Mouse (Mus musculus): ENCODE measurements around the gene Sept1. TPM values are rescaled to one million over a fixed set of nuclear protein-coding genes. Genes with fewer than 3 reads are reported as not detected.
A peak's percentile ranks its signal among the peaks of the same experiment; 100 is the strongest.

The Sept1 gene
- polyA plus RNA-seq (2012; rRNA removed) (14.9 and 22.2 TPM in 2 replicates), polyA plus RNA-seq (2014; fragmentation: Nextera tagmentation; extraction: Ambion mirVana) (15.3 and 18.6 TPM in 2 replicates)

- peak within 1 kb of the TSS; percentile 79 for H3K4me2 ChIP-seq (replicated peaks; ENCODE audit: low read depth, low read length, severe bottlenecking)
- 0 out of 2 replicates have a peak, but pooled peaks have one; percentile 23 for TF ChIP-seq POLR2A (IDR thresholded peaks at IDR 0.05; ENCODE audit: borderline replicate concordance, extremely low read depth, insufficient read depth, insufficient read length)
- H3K27me3 ChIP-seq (ENCODE audit: control insufficient read depth, insufficient read depth, low read length), result no peaks in the 10 kb centered on the region
- peaks cover 52% of the 10 kb centered on the region for H3K36me3 ChIP-seq (ENCODE audit: control insufficient read depth, insufficient read depth, low read length)
- peak within 1 kb of the TSS; percentile 90 for H3K4me3 ChIP-seq (replicated peaks; ENCODE audit: low read length)
- no peaks in the 10 kb centered on the region for H3K9me3 ChIP-seq (ENCODE audit: control insufficient read depth, low read length)
- peak within 1 kb of the TSS; percentile 96 for H3K27ac ChIP-seq (replicated peaks; ENCODE audit: low read depth, low read length)
- peak within 1 kb of the TSS; percentile 97 for H3K9ac ChIP-seq (ENCODE audit: low read depth, low read length, severe bottlenecking)
- peaks cover 12% of the 10 kb centered on the region for H3K4me1 ChIP-seq (ENCODE audit: control insufficient read depth, insufficient read depth, low read length)
- DNase-seq (ENCODE audit: low spot score) (peak; percentile 84), ATAC-seq (ENCODE audit: low FRiP score, low read depth) (peak; percentile 92)
- WGBS, result under 1% methylated on average over 51 of the region's 64 CpGs
Measured at GRCm38 (mm10) chr7:127232622-127233367, at the start of gene Sept1, which contains the start of gene Zfp553. Sept1 (minus strand) TSS chr7:127233130. Zfp553 (plus strand) TSS chr7:127233061.

DNA sequence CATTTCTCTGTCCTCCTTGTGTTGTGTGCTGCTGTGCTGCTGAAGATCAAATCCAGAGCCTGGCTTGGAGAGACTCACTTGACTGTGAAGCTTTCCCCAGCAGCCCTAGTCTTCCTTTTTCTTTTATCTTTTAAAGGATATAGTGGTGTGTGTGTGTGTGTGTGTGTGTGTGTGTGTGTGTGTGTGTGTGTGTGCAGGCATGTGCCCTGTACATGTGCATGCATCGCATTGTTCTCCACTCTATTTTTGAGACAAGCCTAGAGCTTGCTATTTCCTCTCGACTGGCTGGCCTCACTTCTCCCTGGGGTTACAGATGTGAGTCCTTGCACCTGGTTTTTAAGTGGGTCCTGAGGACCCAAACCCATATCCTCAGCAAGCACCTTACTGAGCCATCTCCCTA is 49.3 kb upstream of the Sept1 start:
- H3K9ac ChIP-seq (ENCODE audit: low read depth, low read length, severe bottlenecking), result no peak overlapping the region
- no peaks in the 10 kb centered on the region for H3K27me3 ChIP-seq (ENCODE audit: control insufficient read depth, insufficient read depth, low read length)
- no peaks in the 10 kb centered on the region for H3K4me1 ChIP-seq (ENCODE audit: control insufficient read depth, insufficient read depth, low read length)
- ATAC-seq (ENCODE audit: low FRiP score, low read depth) (no peak), DNase-seq (ENCODE audit: low spot score) (no peak)
- H3K36me3 ChIP-seq (ENCODE audit: control insufficient read depth, insufficient read depth, low read length), result no peaks in the 10 kb centered on the region
- WGBS, result 81% methylated on average over 2 of the region's 2 CpGs
- no peak overlapping the region for H3K27ac ChIP-seq (replicated peaks; ENCODE audit: low read depth, low read length)
- peaks cover 4% of the 10 kb centered on the region; the same call in 1 of the 2 replicates for H3K9me3 ChIP-seq (ENCODE audit: control insufficient read depth, low read length)
- no peak for TF ChIP-seq POLR2A (IDR thresholded peaks at IDR 0.05; ENCODE audit: borderline replicate concordance, extremely low read depth, insufficient read depth, insufficient read length)
- H3K4me3 ChIP-seq (replicated peaks; ENCODE audit: low read length), result no peak overlapping the region
- no peak overlapping the region for H3K4me2 ChIP-seq (replicated peaks; ENCODE audit: low read depth, low read length, severe bottlenecking)

DNA sequence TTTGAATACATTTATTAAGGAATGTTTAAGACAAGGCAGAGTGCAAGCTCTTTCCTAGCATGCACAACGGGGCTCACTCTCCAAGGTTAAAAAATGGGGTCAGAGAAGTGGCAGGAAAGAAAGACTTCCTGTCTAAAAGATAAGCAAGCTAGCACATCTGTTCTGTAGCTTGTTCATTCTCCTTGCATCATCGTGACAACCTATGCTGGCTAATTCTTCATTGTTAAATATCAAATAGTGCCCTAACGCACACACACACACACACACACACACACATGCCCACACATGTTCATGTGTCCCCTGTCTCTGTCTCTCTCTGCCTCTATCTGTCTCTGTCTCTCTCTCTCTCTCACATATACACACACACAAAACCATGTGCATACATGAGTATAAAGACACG is 48.2 kb upstream of the Sept1 start:
- no peaks in the 10 kb centered on the region for H3K4me1 ChIP-seq (ENCODE audit: control insufficient read depth, insufficient read depth, low read length)
- H3K36me3 ChIP-seq (ENCODE audit: control insufficient read depth, insufficient read depth, low read length), result no peaks in the 10 kb centered on the region
- WGBS, result 71% methylated on average over 4 of the region's 4 CpGs
- no peak overlapping the region for H3K4me2 ChIP-seq (replicated peaks; ENCODE audit: low read depth, low read length, severe bottlenecking)
- TF ChIP-seq POLR2A (IDR thresholded peaks at IDR 0.05; ENCODE audit: borderline replicate concordance, extremely low read depth, insufficient read depth, insufficient read length), result no peak
- no peaks in the 10 kb centered on the region for H3K27me3 ChIP-seq (ENCODE audit: control insufficient read depth, insufficient read depth, low read length)
- H3K9me3 ChIP-seq (ENCODE audit: control insufficient read depth, low read length), result no peaks in the 10 kb centered on the region
- ATAC-seq (ENCODE audit: low FRiP score, low read depth), result no peak
- DNase-seq (ENCODE audit: low spot score), result no peak
- H3K9ac ChIP-seq (ENCODE audit: low read depth, low read length, severe bottlenecking), result no peak overlapping the region
- no peak overlapping the region for H3K4me3 ChIP-seq (replicated peaks; ENCODE audit: low read length)
- no peak overlapping the region for H3K27ac ChIP-seq (replicated peaks; ENCODE audit: low read depth, low read length)

DNA sequence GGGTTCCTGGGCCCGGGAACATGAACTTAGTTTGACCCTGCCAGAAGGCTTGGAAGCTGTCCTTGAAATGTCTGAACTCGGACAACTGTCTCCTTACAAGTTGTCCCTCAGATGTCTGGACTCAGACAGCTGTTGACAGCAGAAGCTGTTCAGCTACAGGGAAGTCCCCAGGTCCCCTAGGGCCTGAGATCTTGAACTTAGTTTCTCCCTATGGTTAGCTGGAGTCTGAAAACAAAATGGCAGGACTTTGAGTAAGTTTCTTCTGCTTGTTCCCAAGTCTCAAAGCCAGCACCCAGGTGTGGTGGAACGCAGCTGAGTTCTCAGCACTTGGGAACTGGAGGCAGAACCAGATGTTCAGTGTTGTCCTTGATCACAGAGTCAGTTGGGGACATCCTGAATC is 47.2 kb upstream of the Sept1 start:
- no peaks in the 10 kb centered on the region for H3K27me3 ChIP-seq (ENCODE audit: control insufficient read depth, insufficient read depth, low read length)
- no peaks in the 10 kb centered on the region for H3K36me3 ChIP-seq (ENCODE audit: control insufficient read depth, insufficient read depth, low read length)
- H3K4me1 ChIP-seq (ENCODE audit: control insufficient read depth, insufficient read depth, low read length), result no peaks in the 10 kb centered on the region
- H3K4me2 ChIP-seq (replicated peaks; ENCODE audit: low read depth, low read length, severe bottlenecking), result no peak overlapping the region
- TF ChIP-seq POLR2A (IDR thresholded peaks at IDR 0.05; ENCODE audit: borderline replicate concordance, extremely low read depth, insufficient read depth, insufficient read length), result no peak
- H3K27ac ChIP-seq (replicated peaks; ENCODE audit: low read depth, low read length), result no peak overlapping the region
- no peak for DNase-seq (ENCODE audit: low spot score)
- no peak for ATAC-seq (ENCODE audit: low FRiP score, low read depth)
- H3K4me3 ChIP-seq (replicated peaks; ENCODE audit: low read length), result no peak overlapping the region
- H3K9ac ChIP-seq (ENCODE audit: low read depth, low read length, severe bottlenecking), result no peak overlapping the region
- WGBS, result 61% methylated on average over 3 of the region's 3 CpGs
- H3K9me3 ChIP-seq (ENCODE audit: control insufficient read depth, low read length), result no peaks in the 10 kb centered on the region

GRCm38 (mm10) chr7:127278311-127278710 is 45.4 kb upstream of the Sept1 start:
- no peaks in the 10 kb centered on the region for H3K36me3 ChIP-seq (ENCODE audit: control insufficient read depth, insufficient read depth, low read length)
- no peaks in the 10 kb centered on the region for H3K9me3 ChIP-seq (ENCODE audit: control insufficient read depth, low read length)
- DNase-seq (ENCODE audit: low spot score), result peak; percentile 14
- H3K27me3 ChIP-seq (ENCODE audit: control insufficient read depth, insufficient read depth, low read length), result no peaks in the 10 kb centered on the region
- TF ChIP-seq POLR2A (IDR thresholded peaks at IDR 0.05; ENCODE audit: borderline replicate concordance, extremely low read depth, insufficient read depth, insufficient read length), result no peak
- H3K4me3 ChIP-seq (replicated peaks; ENCODE audit: low read length), result no peak overlapping the region
- WGBS, result 21% methylated on average over 8 of the region's 8 CpGs
- H3K4me1 ChIP-seq (ENCODE audit: control insufficient read depth, insufficient read depth, low read length), result no peaks in the 10 kb centered on the region
- no peak overlapping the region for H3K27ac ChIP-seq (replicated peaks; ENCODE audit: low read depth, low read length)
- H3K9ac ChIP-seq (ENCODE audit: low read depth, low read length, severe bottlenecking), result no peak overlapping the region; the same call in 1 of the 2 replicates
- no peak for ATAC-seq (ENCODE audit: low FRiP score, low read depth)
- H3K4me2 ChIP-seq (replicated peaks; ENCODE audit: low read depth, low read length, severe bottlenecking), result no peak overlapping the region

All from limb, embryonic 14.5 days (tissue).